Mouse (Mus musculus) Muller cell, postnatal 12 days (primary cell): ENCODE results near the gene Il17re.

Source experiments
- DNase-seq: peaks from one replicate; pipeline ENCODE4 v3.0.0-alpha.2; 2015; ENCODE audit errors: inconsistent ontology term

Il17re gene

DNA sequence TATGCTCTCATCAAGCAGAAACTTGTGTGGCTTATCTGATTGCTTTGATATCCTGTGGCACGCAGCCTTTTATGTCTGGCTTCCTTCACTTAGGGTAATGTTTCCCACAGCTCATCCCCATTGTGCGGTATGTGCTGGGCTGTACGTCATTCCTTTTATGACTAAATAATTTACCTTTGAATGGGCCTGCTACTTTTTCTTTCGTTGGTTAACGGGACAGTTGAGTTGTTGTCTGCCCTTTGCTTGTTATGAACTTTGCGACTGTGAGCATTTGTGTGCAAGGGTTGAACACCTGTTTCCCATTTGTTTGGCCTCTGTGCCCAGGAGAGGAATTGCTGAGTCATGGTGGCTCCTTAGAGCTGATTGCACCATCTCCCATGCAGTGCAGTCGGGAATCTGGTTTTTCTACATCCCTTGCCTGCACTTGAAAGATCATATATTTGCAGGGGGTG lies 28.9 kb downstream of the Il17re start:
- DNase-seq: peak; percentile 42

DNA sequence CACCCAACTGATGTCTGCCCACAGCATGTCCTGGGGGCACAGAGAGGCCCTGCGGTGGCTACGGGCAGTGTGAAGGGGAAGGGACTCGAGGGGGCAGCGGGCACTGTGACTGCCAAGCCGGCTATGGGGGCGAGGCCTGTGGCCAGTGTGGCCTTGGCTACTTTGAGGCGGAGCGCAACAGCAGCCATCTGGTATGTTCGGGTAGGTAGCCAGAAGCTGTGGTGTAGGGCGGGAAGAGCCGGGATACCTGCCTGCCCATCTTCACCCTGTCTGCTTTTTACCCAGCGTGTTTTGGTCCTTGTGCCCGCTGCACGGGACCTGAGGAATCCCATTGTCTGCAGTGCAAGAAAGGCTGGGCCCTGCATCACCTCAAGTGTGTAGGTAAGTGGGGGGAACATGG lies 31.1 kb downstream of the Il17re start:
- no peak for DNase-seq

DNA sequence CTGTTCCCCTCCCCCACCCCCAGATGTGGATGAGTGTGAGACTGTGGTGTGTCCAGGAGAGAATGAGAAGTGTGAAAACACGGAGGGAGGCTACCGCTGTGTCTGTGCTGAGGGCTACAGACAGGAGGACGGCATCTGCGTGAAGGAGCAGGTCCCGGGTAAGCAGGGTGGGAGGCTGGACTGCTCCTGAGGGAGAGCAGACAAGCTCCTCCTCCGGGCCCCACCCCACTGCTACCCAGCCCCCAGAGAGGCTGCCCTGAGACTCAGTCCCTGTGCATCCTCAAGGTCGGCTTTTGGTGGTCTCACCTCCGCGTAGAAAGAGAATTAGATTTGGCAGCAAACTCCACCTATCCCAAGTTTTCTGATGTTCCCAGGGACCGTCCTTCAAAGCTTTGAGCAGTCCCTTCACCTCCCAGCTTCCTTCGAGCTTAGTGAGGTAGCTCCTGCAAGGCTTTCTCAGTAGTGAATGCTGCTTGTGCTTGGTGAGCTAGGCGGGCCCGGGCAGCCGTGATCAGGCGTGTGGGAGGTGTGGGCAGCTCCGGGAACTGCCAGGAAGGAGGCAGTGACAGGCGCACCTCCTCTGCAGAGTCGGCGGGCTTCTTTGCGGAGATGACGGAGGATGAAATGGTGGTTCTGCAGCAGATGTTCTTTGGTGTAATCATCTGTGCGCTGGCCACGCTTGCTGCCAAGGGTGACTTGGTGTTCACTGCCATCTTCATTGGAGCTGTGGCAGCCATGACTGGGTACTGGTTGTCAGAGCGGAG lies 34.0 kb downstream of the Il17re start:
- no peak for DNase-seq

DNA sequence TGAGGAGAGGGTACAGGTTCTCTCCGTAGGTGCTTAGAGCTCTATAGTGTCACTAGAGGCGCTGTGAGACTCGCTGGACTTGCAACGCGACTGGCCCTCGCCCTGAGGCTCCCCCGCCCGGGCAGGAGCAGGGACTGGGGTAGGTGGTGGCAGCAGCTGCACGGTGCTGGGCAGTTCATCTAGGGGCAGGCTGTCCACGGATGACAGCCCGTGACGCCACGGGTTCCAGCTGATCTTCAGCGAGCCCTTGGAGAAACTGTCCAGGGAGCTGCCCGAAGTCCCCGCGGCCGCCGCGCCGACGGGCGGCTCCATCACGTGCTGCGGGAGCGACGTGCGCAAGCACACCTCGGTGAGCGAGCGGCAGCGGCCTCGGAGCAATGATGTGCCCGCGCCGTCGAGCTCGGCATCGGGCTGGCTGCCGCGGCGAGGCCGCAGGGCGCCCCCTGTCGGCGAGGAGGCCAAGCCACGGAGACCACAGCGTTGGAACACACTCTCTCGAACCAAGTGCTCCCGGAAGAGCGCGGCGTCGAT lies 36.0 kb downstream of the Il17re start:
- DNase-seq: peak; percentile 80

DNA sequence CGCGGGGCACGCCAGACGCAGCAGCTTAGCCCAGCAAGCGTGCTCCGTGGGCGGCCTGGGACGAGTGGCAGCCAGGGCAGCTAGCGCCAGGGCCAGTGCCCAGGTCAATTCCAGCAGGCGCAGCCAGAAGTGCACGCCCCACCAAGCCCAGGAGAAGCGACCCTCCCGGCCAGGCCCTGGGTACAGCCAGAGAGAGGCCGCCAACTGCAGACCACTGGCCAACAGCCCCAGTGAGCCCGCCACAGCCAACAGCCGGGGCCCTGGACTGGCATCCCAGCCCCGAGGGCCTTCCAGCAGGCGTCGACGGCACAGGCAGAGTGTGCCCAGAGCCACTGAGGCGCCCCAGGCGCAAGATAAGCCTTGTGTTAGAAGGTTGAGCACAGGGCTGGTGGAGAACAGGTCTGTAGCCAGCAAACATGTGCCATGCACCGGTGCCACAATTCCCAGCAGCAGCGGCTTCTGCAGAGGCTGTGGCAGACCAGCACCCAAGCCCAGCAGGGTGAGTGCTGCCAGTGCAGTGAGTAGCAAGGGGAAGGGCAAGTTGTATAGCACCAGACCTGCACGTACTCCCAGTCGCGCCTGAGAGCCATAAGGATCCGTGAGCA lies 36.9 kb downstream of the Il17re start:
- DNase-seq: no peak

DNA sequence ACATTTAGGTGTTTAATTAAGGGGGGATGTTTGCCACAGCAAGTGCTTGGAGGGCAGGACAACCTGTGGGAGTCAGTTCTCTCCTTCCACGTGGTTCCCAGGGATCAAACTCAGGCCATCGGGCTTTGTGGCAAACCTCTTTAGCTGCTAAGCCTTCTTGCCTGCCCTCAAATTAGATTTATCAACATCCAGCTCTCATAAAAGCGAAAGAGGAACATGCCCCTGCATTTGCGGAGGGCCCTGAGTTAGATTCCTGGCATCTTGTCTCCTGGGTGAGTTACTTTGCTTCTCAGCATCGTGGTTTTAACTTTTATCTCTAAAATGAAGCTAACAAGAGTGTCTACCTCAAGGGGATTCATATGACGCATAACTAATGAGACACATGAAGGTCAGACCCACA lies 41.1 kb downstream of the Il17re start:
- no peak for DNase-seq

DNA sequence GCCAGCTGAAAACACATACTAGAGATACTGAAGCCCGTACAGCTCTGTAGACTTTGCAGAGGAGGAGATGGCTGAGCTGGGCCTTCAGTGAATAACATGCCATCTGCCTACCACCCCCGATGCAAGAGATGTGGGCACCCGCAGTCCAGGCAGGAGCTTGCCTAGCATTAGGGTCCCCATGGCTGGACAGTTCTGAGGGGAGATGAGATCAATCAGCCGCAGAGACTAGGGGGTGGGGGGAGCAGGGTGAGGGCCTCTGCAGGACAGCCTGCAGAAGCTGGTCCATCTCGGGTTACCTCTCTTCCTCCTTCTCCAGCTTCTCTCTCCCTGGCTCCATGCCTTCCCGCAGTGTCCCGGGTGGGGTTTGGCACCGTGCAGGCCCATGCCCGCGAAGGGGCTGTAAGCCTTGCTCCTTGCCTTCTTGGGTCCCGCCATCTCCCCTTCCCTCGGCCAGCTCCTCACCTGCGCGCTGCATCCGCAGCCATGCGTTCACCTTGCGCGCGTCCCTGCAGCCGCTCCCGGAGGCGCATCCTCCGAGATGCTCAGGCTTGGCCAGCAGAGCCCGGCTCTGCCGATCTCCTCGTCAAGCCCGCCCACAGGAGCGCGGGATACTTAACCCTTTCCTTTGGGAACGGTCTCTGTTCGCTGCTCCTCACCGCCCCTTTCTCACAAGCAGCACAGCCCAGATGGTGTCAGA lies 43.3 kb downstream of the Il17re start, which contains the start of gene Prrt3:
Gene Prrt3, minus strand, starts transcription at position 544 of the 697 bp plus-strand sequence.
- no peak for DNase-seq

DNA sequence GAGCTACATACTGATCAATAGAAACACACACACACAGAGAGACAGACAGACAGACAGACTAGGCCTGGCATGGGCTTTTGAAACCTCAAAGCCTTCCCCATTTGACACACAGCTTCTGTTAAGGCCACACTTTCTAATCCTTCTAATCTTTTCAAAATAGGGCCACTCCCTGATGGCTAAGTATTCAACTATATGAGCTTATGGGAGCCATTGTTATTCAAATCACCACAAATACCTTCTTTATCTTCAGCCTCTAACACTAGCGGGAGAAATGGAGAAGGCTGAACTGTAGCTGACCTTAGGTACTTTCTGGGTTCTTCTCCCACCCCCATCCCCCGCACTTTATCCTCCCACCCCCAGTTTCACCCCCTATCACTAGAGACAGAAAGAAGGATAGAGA lies 44.5 kb downstream of the Il17re start:
- DNase-seq: no peak

DNA sequence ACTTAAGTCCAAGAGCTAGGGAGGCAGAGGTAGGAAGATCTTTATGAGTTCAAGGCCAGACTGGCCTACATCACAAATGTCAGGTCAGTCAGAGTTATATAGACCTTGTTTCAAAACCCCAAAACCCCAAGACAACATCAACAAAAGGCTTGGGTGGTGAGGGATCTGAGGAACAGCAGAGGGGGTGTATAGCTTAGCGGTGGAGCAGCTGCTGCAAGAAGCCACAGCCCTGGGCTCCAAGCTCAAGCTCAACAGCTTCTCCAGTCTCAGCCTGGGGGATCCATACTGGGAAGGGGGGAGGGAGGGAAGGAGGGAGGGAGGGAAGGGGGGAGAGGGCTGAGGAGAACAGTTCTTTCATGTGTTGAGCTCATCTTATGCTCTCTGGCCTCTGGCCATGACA lies 47.4 kb downstream of the Il17re start:
- no peak for DNase-seq

DNA sequence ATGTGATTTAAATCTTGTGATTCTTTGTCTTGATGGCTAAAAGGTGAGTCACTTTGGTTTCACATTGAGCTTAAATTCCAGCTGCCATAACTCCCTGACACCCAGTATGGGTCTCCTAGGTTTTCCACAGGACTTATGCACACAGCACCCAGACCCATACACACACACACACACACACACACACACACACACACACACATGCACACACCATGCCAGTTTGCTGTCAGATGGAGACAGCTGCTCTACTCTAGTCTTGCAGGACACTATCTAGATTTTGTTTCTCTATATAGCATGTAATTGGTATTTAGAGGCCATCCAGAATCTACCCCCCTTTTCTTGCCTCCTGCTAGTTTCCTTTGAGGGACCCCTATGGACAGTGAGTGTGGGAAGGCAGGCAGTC lies 48.8 kb downstream of the Il17re start:
- DNase-seq: no peak

DNA sequence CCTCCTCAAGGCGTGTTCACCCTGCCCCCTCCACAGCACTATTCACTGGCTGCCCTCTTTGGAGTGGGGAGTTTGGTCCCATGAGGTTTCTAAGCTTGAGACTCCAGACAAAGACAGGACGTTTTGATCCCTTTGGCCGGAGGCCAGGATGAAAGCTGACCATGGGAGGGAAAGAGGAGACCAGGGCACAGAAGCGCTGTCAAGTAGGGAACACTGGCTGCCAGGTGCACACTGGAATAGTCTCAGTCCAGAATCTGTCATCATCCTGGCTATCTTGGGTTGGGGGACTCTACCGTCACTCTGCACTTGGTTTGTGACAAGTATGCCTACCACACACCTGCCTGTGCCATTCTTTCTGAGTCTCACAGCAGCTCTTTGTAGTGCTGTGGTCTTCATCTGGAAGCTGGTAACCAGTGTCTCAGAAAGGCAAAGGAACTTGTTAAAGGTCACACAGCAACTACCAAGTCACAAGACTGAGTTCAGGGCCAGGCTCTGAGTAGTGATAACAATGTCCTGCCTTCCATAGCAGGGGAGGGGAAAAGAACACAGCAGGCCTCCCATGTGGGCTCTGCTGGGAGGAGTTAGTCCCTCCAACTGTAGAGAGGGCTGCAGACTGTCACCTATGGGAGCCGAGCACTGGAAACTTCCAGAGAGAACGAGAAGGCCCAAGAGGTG lies 50.1 kb downstream of the Il17re start:
- no peak for DNase-seq

DNA sequence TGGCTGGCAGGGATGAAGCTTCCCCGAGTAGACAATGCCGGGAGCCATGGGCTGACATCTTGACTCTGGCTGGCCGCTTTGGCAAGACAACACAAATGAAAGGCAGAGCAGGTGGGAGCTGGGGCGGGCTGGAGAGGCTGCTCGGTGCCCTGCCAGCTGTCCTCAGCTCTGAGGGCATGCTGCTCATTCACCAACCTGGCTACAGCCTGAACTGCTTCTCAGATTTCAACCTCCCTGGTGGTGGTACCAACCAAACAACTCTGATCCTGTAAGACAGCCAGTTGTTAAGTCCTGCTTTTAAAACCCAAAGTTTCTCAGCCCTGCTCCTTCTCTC lies 50.6 kb downstream of the Il17re start:
- no peak for DNase-seq

DNA sequence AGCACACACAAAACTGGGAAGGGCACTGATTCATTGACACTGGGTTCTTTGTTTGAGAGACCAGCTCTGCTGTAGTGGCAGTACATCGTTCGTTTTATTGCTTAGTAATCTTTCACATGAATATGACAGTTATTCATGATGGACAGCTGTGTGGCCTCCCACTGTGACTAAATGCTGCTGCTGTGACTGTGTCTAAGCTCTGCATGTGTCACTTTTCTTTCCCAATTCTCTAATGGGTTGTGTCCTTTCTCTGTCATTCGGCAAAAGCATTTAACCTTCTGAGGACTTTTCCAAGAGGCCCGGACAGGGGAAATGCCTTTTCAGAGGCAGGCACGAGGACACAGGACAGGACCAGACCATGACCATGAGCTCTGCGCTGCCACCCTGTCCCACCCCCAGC lies 55.7 kb downstream of the Il17re start:
- no peak for DNase-seq

DNA sequence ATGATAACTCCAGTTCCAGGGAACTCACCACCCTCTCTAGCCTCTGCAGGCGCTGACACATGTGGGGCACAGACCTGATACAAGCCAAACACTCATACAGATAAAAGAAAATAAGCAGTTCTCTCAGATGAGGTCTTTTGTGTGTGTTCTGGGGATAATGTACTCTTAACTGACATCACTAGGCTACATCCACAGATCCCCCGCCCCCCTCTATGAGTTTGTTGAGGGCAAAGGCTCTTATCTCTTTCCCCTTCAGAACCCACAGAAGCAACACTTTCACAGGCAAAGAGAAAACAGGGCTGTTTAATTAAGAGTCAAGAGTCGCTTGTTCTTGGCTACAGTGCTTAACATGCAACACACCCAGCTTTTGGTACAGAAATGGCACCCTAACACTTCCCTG lies 56.3 kb downstream of the Il17re start:
- no peak for DNase-seq

DNA sequence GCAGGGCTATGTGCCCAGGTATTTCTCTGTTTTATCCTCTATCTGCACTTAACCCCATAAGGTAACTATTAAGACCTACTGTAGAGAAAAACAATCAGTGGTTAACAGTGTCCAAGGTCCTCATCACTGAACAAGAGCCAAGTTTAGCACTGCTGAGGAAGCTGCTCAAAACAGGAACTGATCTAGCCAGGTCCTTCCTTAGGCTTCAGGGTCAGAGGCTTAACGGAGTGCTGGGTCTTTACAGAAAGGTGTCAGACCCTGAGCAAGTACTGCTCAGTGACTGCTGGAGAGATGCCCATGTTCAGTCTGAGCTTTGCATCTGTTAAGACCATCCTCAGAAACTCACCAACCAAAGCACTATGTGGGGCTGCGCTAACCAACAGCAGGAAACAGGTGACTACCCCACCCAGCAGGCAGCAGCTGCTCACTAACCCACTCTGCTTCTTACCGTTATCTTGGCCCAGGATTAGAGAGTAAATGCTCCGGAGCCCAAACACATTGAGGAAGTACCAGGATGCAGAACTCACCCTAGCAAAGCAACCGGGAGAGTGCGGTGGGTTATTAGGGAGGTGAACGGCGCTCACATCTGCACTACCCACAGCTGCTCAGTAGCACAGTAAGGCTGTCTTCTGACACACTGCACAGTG lies 59.3 kb downstream of the Il17re start:
- no peak for DNase-seq
